Mouse (Mus musculus) monocyte, adult 2 months (primary cell): ENCODE results near the gene Gpr153.

ENCODE experiments used
- DNase-seq, 2 experiments: peaks; one replicate each; pipeline ENCODE4 v3.0.0; 2022; ENCODE audit warnings: low spot score in 2 of 2, low read depth in 1 of 2

Gene Gpr153

GRCm38 (mm10) chr4:152315498-152316213, 41.6 kb downstream of the Gpr153 start:
- DNase-seq = no peak

DNA sequence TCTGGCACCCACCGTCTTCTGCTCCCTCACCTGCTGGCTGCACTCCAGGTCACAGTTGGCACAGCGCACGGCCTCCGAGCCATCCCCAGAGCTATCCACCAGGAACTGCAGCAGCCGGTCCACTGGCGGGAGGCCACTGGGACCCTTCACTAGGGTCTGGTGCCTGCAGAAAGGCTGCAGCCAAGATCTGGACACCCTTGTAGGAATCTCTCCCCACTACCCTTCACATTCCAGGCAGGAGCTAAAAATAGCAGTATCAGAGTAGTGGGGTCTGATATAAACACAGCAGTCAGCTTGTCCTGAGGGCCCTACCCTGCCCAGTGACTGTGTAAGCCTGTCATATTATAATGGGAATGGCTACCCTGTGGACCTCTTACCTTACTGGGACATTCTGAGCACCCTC, 43.6 kb downstream of the Gpr153 start:
- DNase-seq = no peak

GRCm38 (mm10) chr4:152318517-152319234, 44.6 kb downstream of the Gpr153 start, which contains the start of gene Rnf207:
Gene Rnf207 (minus strand): TSS chr4:152318993.
- DNase-seq = peak in 1 of 2 experiments; percentile 24

DNA sequence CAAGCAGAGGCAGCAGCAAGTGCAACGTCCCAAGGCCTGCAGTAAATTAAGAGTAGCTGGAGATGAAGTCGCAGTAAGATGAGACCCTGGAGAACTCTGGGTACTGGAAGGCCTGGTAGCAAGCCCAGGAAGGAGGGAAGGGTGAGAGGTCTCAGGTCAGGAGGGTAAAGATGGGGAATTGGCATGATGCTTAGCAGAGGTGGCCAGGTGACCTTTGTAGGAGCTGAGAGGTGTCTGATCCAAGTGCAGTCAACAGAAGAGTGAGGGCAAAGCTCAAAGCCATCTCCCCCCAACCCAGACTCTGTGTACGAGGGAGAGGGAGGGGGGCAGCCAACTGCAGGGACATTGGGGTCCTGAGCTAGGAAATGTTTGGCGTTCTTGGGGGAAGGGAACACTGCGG, 47.4 kb downstream of the Gpr153 start:
- DNase-seq = no peak

- DNase-seq = no peak
Measured at GRCm38 (mm10) chr4:152324641-152325562, 50.9 kb downstream of the Gpr153 start.

GRCm38 (mm10) chr4:152325574-152326411, 51.8 kb downstream of the Gpr153 start, which contains the start of gene Rpl22:
Gene Rpl22 (plus strand): TSS chr4:152325742.
- peak; percentile 89 to 92 for DNase-seq

- DNase-seq = no peak
Measured at GRCm38 (mm10) chr4:152326543-152326942, 52.5 kb downstream of the Gpr153 start.

GRCm38 (mm10) chr4:152328691-152329090, 54.7 kb downstream of the Gpr153 start:
- DNase-seq = no peak

DNA sequence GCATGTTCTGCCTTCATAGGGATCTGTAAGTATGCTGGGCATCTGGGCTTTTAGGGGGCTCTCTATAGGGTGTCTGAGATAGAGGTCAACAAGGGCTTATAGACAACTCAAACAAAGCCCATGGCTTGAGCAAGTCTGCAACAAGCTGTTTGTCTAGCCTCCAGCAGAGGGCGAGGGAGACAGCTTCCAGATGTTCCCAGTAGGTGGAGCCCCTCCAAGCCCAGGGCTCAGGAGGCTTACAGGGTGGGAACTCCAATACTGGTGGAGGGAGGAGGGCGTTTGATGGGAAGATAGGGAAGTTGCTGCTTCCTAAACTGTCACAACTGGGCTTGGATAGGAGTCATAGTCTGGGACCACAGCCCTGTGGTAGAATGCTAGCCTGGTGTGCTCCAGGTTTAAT, 58.9 kb downstream of the Gpr153 start:
- peak in 1 of 2 experiments; percentile 33 for DNase-seq

- DNase-seq = no peak
Measured at GRCm38 (mm10) chr4:152333587-152333986, 59.6 kb downstream of the Gpr153 start.
